Mouse (Mus musculus): ENCODE measurements around the gene Neurl4. TPM values are rescaled to one million over a fixed set of nuclear protein-coding genes. Genes with fewer than 3 reads are reported as not detected.
"Not testable (repeated sequence)": the region's sequence is repeated elsewhere in the genome, so short reads cannot be mapped to it uniquely, and the experiment has no call there.

Gene Neurl4
- total and polyA plus RNA-seq, 2 experiments from 2014 or later = 4.5 to 59.5 TPM

DNA sequence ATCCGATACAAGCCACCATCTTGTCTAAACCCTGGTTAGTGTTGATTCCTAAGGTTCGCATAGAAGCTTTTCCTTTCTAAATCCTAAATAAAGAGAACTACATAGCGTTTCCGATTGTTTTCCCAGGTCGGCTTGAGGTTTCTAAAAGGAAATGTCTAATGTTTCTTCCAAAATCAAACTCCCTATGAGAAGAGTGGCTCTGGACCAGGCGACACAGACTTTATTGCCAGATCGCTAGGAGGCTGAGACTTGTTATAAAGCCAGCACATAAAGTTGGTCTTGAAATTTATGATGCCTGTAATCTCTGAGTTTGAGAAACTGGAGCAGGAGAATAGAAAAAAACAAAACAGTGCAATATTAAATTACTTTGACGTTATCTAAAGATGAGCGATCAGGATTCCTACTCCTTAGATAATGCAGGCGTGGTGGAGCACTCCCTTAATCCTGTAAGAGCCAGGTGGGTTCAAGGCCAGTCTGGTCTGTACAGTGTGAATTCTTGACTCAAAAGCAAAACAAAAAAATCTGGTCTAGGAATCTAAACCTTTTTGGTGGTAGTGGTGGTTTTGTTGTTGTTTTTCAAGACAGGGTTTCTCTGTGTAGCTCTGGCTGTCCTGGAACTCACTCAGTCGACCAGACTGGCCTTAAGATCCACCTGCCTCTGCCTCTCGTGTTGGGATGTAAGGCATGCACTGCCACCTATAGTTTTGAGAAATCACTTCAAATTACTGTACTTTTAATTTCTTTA is 21.3 kb downstream of the Neurl4 start:
- Histone ChIP-seq H3K27ac (ENCODE audit: low read depth) (peak overlapping the region; percentile 98), H3K27me3 (ENCODE audit: control insufficient read depth, insufficient read depth, low read length) (no peaks in the 10 kb centered on the region), H3K4me1 (ENCODE audit: control insufficient read depth, insufficient read depth) (peaks cover 9% of the 10 kb centered on the region), H3K4me2 (ENCODE audit: low read depth, low read length) (peak overlapping the region; percentile 58), H3K9me3 (replicated peaks; ENCODE audit: control insufficient read depth, low read length) (no peaks in the 10 kb centered on the region), H3K36me3 (replicated peaks; ENCODE audit: control insufficient read depth, insufficient read depth, low read length) (peaks cover 19% of the 10 kb centered on the region), H3K9ac (replicated peaks; ENCODE audit: low read depth, low read length) (peak overlapping the region; percentile 30), H3K4me3 (ENCODE audit: low read depth, low read length) (peak overlapping the region; percentile 59)
- no peak for DNase-seq (ENCODE audit: low spot score)
- 2% methylated on average over 12 of the region's 12 CpGs for whole genome bisulfite sequencing
- ATAC-seq (ENCODE audit: insufficient read depth, low read depth) = no peak
- TF ChIP-seq CTCF (IDR thresholded peaks at IDR 0.05; ENCODE audit: low read depth) (no peak), EP300 (IDR thresholded peaks at IDR 0.05; ENCODE audit: low read depth) (peak; percentile 28; the same call in 1 of the 2 replicates)

DNA sequence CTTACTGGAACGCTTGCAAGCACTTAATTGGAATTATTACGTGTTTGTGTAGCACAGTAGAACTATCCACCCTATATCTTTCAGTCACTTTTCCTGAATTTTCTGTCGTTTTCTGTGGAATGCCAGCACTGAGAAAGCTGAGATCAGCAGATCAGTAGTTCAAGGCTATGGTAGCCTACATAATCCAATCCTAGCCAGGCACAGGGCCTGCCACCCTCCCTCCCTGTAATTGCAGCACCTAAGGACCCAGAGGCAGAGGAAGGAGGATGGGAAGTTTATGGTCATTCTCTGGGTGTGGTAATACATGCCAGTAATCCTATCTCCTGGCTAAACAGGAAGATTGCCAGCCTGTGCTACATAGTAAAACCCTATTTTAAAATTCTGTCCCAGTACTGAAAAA is 21.9 kb downstream of the Neurl4 start:
- ATAC-seq (ENCODE audit: insufficient read depth, low read depth) (no peak), DNase-seq (ENCODE audit: low spot score) (no peak)
- no peak overlapping the region for H3K9ac ChIP-seq (replicated peaks; ENCODE audit: low read depth, low read length)
- peaks cover 9% of the 10 kb centered on the region for H3K4me1 ChIP-seq (ENCODE audit: control insufficient read depth, insufficient read depth)
- H3K4me3 ChIP-seq (ENCODE audit: low read depth, low read length) = no peak overlapping the region
- no peak overlapping the region for H3K4me2 ChIP-seq (ENCODE audit: low read depth, low read length)
- H3K9me3 ChIP-seq (replicated peaks; ENCODE audit: control insufficient read depth, low read length) = no peaks in the 10 kb centered on the region
- TF ChIP-seq EP300 (IDR thresholded peaks at IDR 0.05; ENCODE audit: low read depth) = no peak
- TF ChIP-seq CTCF (IDR thresholded peaks at IDR 0.05; ENCODE audit: low read depth) = no peak
- peak overlapping the region; percentile 98 for H3K27ac ChIP-seq (ENCODE audit: low read depth)
- 57% methylated on average over 3 of the region's 3 CpGs for WGBS
- H3K36me3 ChIP-seq (replicated peaks; ENCODE audit: control insufficient read depth, insufficient read depth, low read length) = peaks cover 13% of the 10 kb centered on the region
- H3K27me3 ChIP-seq (ENCODE audit: control insufficient read depth, insufficient read depth, low read length) = no peaks in the 10 kb centered on the region

DNA sequence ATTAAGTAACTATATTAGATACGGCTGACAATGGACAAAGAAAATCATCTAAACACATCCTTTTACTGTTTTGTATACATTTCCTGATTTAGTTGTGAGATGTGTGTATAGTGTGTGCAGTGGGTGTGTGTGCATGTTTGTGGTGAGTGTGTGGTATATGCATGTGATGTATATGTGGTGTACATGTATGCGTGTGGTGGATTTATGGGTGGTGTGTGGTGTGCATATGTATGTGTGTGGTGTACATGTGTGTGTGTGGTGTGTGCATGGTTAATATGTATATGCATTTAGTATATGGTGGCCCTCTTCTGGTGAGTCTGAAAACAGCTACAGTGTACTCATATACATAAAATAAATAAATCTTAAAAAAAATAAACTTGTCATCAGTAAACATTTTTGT is 26.6 kb downstream of the Neurl4 start:
- no peak for TF ChIP-seq EP300 (IDR thresholded peaks at IDR 0.05; ENCODE audit: low read depth)
- TF ChIP-seq CTCF (IDR thresholded peaks at IDR 0.05; ENCODE audit: low read depth) = no peak
- no peak for DNase-seq (ENCODE audit: low spot score)
- no peaks in the 10 kb centered on the region for H3K9me3 ChIP-seq (replicated peaks; ENCODE audit: control insufficient read depth, low read length)
- WGBS = 91% methylated on average over 2 of the region's 2 CpGs
- no peak overlapping the region for H3K4me3 ChIP-seq (ENCODE audit: low read depth, low read length)
- no peaks in the 10 kb centered on the region for H3K4me1 ChIP-seq (ENCODE audit: control insufficient read depth, insufficient read depth)
- no peak overlapping the region for H3K27ac ChIP-seq (ENCODE audit: low read depth)
- ATAC-seq (ENCODE audit: insufficient read depth, low read depth) = no peak
- no peaks in the 10 kb centered on the region for H3K27me3 ChIP-seq (ENCODE audit: control insufficient read depth, insufficient read depth, low read length)
- no peak overlapping the region for H3K4me2 ChIP-seq (ENCODE audit: low read depth, low read length)
- H3K36me3 ChIP-seq (replicated peaks; ENCODE audit: control insufficient read depth, insufficient read depth, low read length) = no peaks in the 10 kb centered on the region
- H3K9ac ChIP-seq (replicated peaks; ENCODE audit: low read depth, low read length) = no peak overlapping the region

GRCm38 (mm10) chr11:69929712-69930111 is 28.8 kb downstream of the Neurl4 start:
- Histone ChIP-seq H3K36me3 (replicated peaks; ENCODE audit: control insufficient read depth, insufficient read depth, low read length) (no peaks in the 10 kb centered on the region), H3K4me1 (ENCODE audit: control insufficient read depth, insufficient read depth) (no peaks in the 10 kb centered on the region), H3K27ac (ENCODE audit: low read depth) (no peak overlapping the region), H3K9me3 (replicated peaks; ENCODE audit: control insufficient read depth, low read length) (no peaks in the 10 kb centered on the region), H3K4me2 (ENCODE audit: low read depth, low read length) (no peak overlapping the region), H3K9ac (replicated peaks; ENCODE audit: low read depth, low read length) (no peak overlapping the region), H3K27me3 (ENCODE audit: control insufficient read depth, insufficient read depth, low read length) (peaks cover 2% of the 10 kb centered on the region; the same call in 1 of the 2 replicates), H3K4me3 (ENCODE audit: low read depth, low read length) (no peak overlapping the region)
- 38% methylated on average over 4 of the region's 4 CpGs for WGBS
- TF ChIP-seq CTCF (IDR thresholded peaks at IDR 0.05; ENCODE audit: low read depth) (no peak), EP300 (IDR thresholded peaks at IDR 0.05; ENCODE audit: low read depth) (no peak)
- no peak for DNase-seq (ENCODE audit: low spot score)
- ATAC-seq (ENCODE audit: insufficient read depth, low read depth) = no peak

DNA sequence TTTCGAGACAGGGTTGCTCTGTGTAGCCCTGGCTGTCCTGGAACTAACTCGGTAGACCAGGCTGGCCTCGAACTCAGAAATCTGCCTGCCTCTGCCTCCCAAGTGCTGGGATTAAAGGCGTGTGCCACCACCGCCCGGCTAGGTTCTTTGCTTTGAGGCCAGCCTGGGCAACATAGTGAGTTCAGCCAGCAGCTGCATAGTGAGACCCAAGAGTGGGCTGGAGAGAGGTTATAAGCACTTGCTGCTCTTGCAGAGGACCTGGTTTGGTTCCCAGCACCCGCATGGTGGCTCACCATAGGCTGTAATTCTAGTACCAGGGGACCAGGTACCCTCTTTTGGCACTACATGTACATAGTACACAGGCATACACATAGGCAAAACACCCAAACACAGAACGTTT is 29.3 kb downstream of the Neurl4 start:
- H3K9me3 ChIP-seq (replicated peaks; ENCODE audit: control insufficient read depth, low read length); H3K9ac ChIP-seq (replicated peaks; ENCODE audit: low read depth, low read length); H3K4me2 ChIP-seq (ENCODE audit: low read depth, low read length); H3K36me3 ChIP-seq (replicated peaks; ENCODE audit: control insufficient read depth, insufficient read depth, low read length); H3K4me1 ChIP-seq (ENCODE audit: control insufficient read depth, insufficient read depth); H3K27me3 ChIP-seq (ENCODE audit: control insufficient read depth, insufficient read depth, low read length); H3K27ac ChIP-seq (ENCODE audit: low read depth); ATAC-seq (ENCODE audit: insufficient read depth, low read depth); DNase-seq (ENCODE audit: low spot score); H3K4me3 ChIP-seq (ENCODE audit: low read depth, low read length): not testable (repeated sequence)
- 86% methylated on average over 8 of the region's 8 CpGs for WGBS

All from heart, postnatal 0 days (tissue).